Mouse (Mus musculus): ENCODE measurements around the gene Exd2.

DNA sequence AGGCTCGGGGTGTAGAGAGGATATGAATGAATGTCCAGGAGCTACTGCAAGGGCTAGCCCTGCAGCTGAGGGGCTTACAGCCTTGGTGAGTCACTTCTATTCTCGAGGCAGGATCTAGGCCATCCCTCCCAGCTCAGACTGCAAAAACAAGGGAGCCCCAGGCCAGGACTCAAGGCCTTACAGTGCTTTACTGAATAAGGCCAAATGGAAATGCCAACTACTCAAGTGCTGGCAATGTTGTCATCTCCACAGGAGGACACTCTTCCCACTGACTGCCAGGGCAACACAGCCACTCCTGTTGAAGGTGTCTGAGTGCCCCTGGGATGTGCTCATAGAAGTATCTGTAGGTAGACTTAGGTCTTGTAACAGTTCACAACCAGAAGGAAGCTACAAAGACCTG lies 63.6 kb downstream of the Exd2 start:
- no peak for TF ChIP-seq CTCF (IDR thresholded peaks at IDR 0.05; ENCODE audit: extremely low read depth, insufficient read depth, insufficient read length, insufficient replicate concordance)
- no peak for TF ChIP-seq POLR2A (IDR thresholded peaks at IDR 0.05; ENCODE audit: low read depth, low read length)

Data from spleen, adult 2 months (tissue).